Mouse (Mus musculus) liver, adult 2 months (tissue): Measurements from ENCODE around the gene Sox5. TPM values are rescaled to one million over a fixed set of nuclear protein-coding genes. Genes with fewer than 3 reads are reported as not detected.

Source experiments
- DNase-seq: peaks from one replicate; pipeline ENCODE4 v3.0.0-alpha.2; 2011; ENCODE audit warnings: low read depth, low spot score; ENCODE audit errors: extremely low read depth
- H3K27ac ChIP-seq: fragments of 200-500 bp; replicated peaks from 2 replicates; pipeline ENCODE4 v1.5.1; 2012; ENCODE audit warnings: low read depth, mild to moderate bottlenecking, control low read depth, inconsistent platforms, low read length; ENCODE audit not compliant: insufficient read depth
- H3K27me3 ChIP-seq: fragments of 200-500 bp; 2 replicates; pipeline ENCODE4 v1.6.1; 2012; ENCODE audit warnings: mild to moderate bottlenecking, moderate library complexity, low read length, inconsistent platforms; ENCODE audit not compliant: control insufficient read depth, insufficient read depth
- H3K36me3 ChIP-seq: fragments of 200-500 bp; 2 replicates; pipeline ENCODE4 v1.6.1; 2012; ENCODE audit warnings: low read length, inconsistent platforms; ENCODE audit not compliant: control insufficient read depth, insufficient read depth
- H3K4me1 ChIP-seq: fragments of 200-500 bp; 2 replicates; pipeline ENCODE4 v1.6.1; 2011; ENCODE audit warnings: low read length; ENCODE audit not compliant: control insufficient read depth, insufficient read depth
- H3K4me3 ChIP-seq: fragments of 200-500 bp; 2 replicates; pipeline ENCODE4 v1.5.1; 2011; ENCODE audit warnings: low read depth, mild to moderate bottlenecking, control low read depth, low read length, moderate library complexity; ENCODE audit not compliant: insufficient read depth
- H3K79me2 ChIP-seq: fragments of 200-500 bp; 2 replicates; pipeline ENCODE4 v1.6.1; 2012; ENCODE audit warnings: inconsistent platforms, mild to moderate bottlenecking, low read length, moderate library complexity; ENCODE audit not compliant: control insufficient read depth, insufficient read depth
- H3K9ac ChIP-seq: fragments of 200-500 bp; 2 replicates; pipeline ENCODE4 v1.6.1; 2012; ENCODE audit warnings: low read depth, mild to moderate bottlenecking, control low read depth, inconsistent platforms, low read length
- CTCF ChIP-seq: fragments of 200-500 bp; IDR thresholded peaks from 2 replicates; pipeline ENCODE4 v1.5.1; 2011; ENCODE audit warnings: low read depth, low read length, control low read depth
- POLR2A ChIP-seq: fragments of 200-500 bp; IDR thresholded peaks from 2 replicates; pipeline ENCODE4 v1.6.1; 2011; ENCODE audit warnings: low read length, control low read depth; ENCODE audit not compliant: insufficient read depth; ENCODE audit errors: extremely low read depth
- WGBS: fragments of 180-500 bp; shearing (Covaris S2); methylation state at CpG from one replicate; pipeline ENCODE4 v1.1.7; 2018; 5-methylcytosine and 5-hydroxymethylcytosine counted together
- polyA plus RNA-seq: library from polyadenylated mRNA; depleted of rRNA; stranded (reverse); fragments of >200 nt; gene quantifications from 2 replicates; pipeline ENCODE4 v1.2.3, GENCODE M21; 2012
- total RNA-seq: library from RNA; depleted of rRNA; stranded (reverse); fragments of >200 nt; gene quantifications from 2 replicates; pipeline ENCODE4 v1.2.3, GENCODE M21; 2014

The Sox5 gene
- total and polyA plus RNA-seq, 2 experiments = 7.5 to 31.6 TPM

DNA sequence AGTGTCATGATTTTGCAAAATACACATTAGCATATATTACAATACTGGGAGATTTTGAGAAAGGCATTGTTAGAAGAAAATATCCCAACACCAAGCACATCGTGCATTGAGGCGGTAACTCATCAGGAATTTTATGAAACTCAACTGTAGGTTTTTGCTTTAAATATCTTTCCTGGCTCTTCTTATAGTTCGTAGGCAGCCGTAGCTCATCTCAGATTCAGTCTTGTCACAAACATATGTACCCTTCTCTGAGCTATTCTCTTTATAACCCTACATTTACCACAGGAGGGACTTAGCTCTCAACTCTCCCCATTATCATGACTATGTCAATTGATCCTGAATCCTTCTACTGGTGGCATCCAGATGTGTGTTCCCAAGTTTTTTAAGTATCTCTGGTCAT is 705.4 kb downstream of the Sox5 start:
- H3K79me2 ChIP-seq = no peaks in the 10 kb centered on the region; the same call in 1 of the 2 replicates
- TF ChIP-seq CTCF = no peak
- no peak for TF ChIP-seq POLR2A
- H3K4me1 ChIP-seq = peaks cover 4% of the 10 kb centered on the region
- DNase-seq = no peak
- H3K36me3 ChIP-seq = peaks cover 2% of the 10 kb centered on the region
- no peaks in the 10 kb centered on the region for H3K27me3 ChIP-seq
- no peak overlapping the region for H3K4me3 ChIP-seq
- H3K9ac ChIP-seq = no peak overlapping the region
- no peak overlapping the region for H3K27ac ChIP-seq
- 95% methylated on average over 4 of the region's 4 CpGs for WGBS

DNA sequence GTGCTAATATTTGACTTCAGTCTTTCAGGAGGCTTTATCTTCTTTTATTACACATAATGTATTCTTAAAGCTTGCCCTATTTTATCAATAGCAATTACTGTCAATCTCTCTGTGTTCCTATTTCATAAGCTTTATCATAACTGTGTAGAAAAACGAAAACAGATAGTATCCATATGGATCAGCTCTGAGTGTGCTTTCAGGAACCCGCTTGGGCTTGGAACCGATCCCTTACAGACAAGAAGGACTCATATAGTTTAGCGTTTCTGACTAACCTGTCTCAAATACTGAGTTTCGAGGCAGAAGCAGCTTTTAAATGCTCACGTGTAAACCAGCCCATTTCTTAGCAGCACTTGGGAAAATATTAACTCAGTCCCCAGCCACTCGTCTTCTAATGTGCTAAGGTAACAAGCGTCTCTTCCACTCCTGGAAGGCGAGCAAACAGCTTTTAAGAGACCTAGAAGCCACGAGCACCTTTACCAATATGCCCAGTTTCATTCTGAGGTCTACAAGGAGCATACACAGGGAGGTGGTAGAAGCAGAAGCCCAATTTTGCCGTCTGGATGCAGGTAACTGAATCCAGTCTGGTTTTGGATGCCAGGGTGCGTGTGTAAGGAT is 706.3 kb downstream of the Sox5 start:
- H3K9ac ChIP-seq = no peak overlapping the region
- H3K79me2 ChIP-seq = no peaks in the 10 kb centered on the region
- H3K36me3 ChIP-seq = no peaks in the 10 kb centered on the region
- WGBS = 78% methylated on average over 12 of the region's 12 CpGs
- DNase-seq = no peak
- H3K4me3 ChIP-seq = no peak overlapping the region
- TF ChIP-seq CTCF (no peak), POLR2A (no peak)
- no peak overlapping the region for H3K27ac ChIP-seq
- H3K27me3 ChIP-seq = no peaks in the 10 kb centered on the region
- H3K4me1 ChIP-seq = peaks cover 6% of the 10 kb centered on the region

DNA sequence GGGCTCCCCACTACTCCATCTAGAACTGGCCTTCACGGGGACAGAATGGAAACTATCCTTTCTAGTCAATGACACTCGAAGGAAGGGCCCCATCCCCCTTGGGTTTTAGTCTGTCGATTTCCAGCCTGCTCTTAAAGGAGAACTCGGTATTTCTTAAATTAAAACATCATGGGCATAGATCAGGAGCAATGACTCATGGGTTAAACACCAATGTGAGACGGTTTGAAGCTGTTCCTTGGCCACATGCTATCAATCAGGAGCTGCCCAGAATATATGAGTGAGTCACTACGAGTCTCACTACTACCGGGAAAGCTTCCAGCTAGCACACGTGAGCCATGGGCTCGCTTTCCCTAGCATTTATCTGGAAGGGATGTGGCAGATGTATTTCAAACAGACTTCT is 707.0 kb downstream of the Sox5 start:
- Histone ChIP-seq H3K27ac (no peak overlapping the region), H3K4me3 (no peak overlapping the region), H3K4me1 (peaks cover 6% of the 10 kb centered on the region), H3K27me3 (no peaks in the 10 kb centered on the region), H3K36me3 (no peaks in the 10 kb centered on the region), H3K79me2 (no peaks in the 10 kb centered on the region), H3K9ac (no peak overlapping the region)
- TF ChIP-seq CTCF (no peak), POLR2A (no peak)
- 76% methylated on average over 9 of the region's 9 CpGs for WGBS
- DNase-seq = no peak

DNA sequence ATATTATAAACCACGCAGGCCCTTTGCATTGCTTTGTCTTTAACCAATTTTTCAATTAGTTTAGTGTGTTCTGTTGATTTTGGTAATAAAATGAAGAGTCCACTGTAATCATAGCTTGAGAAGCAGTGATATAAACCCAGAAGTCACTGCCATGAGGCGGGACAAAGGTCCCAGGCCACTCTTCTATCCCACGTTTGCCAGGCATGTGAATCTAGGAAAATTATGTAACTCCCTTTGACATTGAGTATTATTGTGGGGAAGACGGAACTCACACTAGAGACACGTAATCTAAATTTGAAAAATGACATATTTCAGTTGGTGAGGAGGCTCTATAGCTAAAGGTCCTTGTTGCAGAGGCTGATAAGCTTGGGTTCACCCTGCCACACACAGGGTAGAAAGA is 711.3 kb downstream of the Sox5 start:
- 21% methylated on average over 5 of the region's 5 CpGs for WGBS

DNA sequence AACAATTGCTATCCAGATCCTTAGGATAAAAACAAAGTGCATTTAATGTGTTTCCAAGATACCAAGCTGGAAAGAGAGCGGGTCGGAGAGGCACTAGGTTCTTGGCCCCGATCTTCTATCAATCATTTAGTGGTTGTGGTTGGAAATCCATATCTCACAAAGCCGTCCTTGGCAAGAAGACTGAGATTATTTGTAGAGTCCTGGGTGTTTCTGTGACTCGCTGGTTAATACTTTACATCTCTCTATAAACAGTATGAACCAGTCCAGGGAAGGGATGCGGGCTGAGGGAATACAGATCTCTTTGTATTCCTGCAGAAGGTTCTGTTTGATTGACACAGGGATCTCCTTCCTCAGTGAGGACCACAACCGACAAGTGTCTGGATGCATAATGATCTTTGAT is 714.3 kb downstream of the Sox5 start:
- DNase-seq = peak; percentile 91
- Histone ChIP-seq H3K4me3 (peak overlapping the region; percentile 52), H3K27me3 (no peaks in the 10 kb centered on the region), H3K36me3 (no peaks in the 10 kb centered on the region), H3K9ac (no peak overlapping the region), H3K79me2 (peaks cover 9% of the 10 kb centered on the region; the same call in 1 of the 2 replicates), H3K27ac (no peak overlapping the region), H3K4me1 (peaks cover 15% of the 10 kb centered on the region)
- TF ChIP-seq CTCF = no peak
- TF ChIP-seq POLR2A = no peak
- 27% methylated on average over 7 of the region's 7 CpGs for WGBS

More for the DNA sequence above, 711.3 kb downstream of the Sox5 start:
- Histone ChIP-seq H3K27me3 (no peaks in the 10 kb centered on the region), H3K36me3 (no peaks in the 10 kb centered on the region), H3K27ac (peak overlapping the region; percentile 68), H3K4me3 (peak overlapping the region; percentile 45; the same call in 1 of the 2 replicates), H3K79me2 (peaks cover 8% of the 10 kb centered on the region; the same call in 1 of the 2 replicates), H3K9ac (peak overlapping the region; percentile 57), H3K4me1 (peaks cover 15% of the 10 kb centered on the region)
- peak; percentile 82 for DNase-seq
- TF ChIP-seq CTCF = no peak
- TF ChIP-seq POLR2A = no peak

DNA sequence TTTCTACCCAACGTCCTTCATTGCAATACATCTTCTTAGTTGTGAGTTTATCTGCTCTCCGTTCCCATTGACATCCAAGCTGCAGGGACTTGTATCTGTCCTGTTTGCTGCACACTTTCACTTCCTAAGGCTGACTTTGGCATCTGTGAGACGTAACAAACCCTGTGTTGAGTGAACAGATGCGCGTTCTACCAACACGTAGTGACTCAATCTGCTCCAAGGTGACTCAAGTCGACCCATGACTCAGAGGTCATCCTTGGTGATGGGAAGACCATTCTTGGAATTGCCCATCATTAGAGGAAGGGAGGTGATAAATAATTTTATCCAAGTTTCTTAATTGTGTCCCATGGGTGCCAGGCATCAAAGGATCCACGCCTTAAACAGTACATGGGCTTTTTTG is 719.3 kb downstream of the Sox5 start:
- H3K79me2 ChIP-seq = peaks cover 10% of the 10 kb centered on the region; the same call in 1 of the 2 replicates
- 90% methylated on average over 8 of the region's 8 CpGs for WGBS

More for the DNA sequence above, 719.3 kb downstream of the Sox5 start:
- Histone ChIP-seq H3K4me1 (peaks cover 9% of the 10 kb centered on the region), H3K9ac (no peak overlapping the region), H3K4me3 (no peak overlapping the region), H3K36me3 (no peaks in the 10 kb centered on the region), H3K27me3 (no peaks in the 10 kb centered on the region), H3K27ac (no peak overlapping the region)
- no peak for TF ChIP-seq CTCF
- TF ChIP-seq POLR2A = no peak
- no peak for DNase-seq
